Mouse (Mus musculus) c-Kit-positive CD71-positive TER-119-positive erythroid progenitor cells, embryonic 14.5 days (primary cell): Measurements from ENCODE around the gene Anks1b.

ENCODE experiments used
- DNase-seq: peaks from one replicate; pipeline ENCODE4 v3.0.0-alpha.2; 2013; ENCODE audit warnings: low spot score

Anks1b gene

GRCm38 (mm10) chr10:90960374-90960773 lies 1087.1 kb downstream of the Anks1b start:
- DNase-seq, result no peak

- no peak for DNase-seq
Measured at GRCm38 (mm10) chr10:90964511-90964910, 1091.2 kb downstream of the Anks1b start.

GRCm38 (mm10) chr10:90965671-90966315 lies 1092.5 kb downstream of the Anks1b start:
- no peak for DNase-seq

- DNase-seq, result no peak
Measured at GRCm38 (mm10) chr10:90966821-90967220, 1093.5 kb downstream of the Anks1b start.

- no peak for DNase-seq
Measured at GRCm38 (mm10) chr10:90968247-90968646, 1094.9 kb downstream of the Anks1b start.

- no peak for DNase-seq
Measured at GRCm38 (mm10) chr10:90969355-90970174, 1096.3 kb downstream of the Anks1b start.

- no peak for DNase-seq
Measured at GRCm38 (mm10) chr10:90970560-90970959, 1097.3 kb downstream of the Anks1b start.

- DNase-seq, result no peak
Measured at GRCm38 (mm10) chr10:90974084-90974483, 1100.8 kb downstream of the Anks1b start.

- no peak for DNase-seq
Measured at GRCm38 (mm10) chr10:90974491-90974890, 1101.2 kb downstream of the Anks1b start.

- no peak for DNase-seq
Measured at GRCm38 (mm10) chr10:90981811-90982210, 1108.5 kb downstream of the Anks1b start.

GRCm38 (mm10) chr10:90983046-90983445 lies 1109.7 kb downstream of the Anks1b start:
- no peak for DNase-seq

GRCm38 (mm10) chr10:90990340-90990739 lies 1117.0 kb downstream of the Anks1b start:
- DNase-seq, result no peak

- DNase-seq, result no peak
Measured at GRCm38 (mm10) chr10:90992237-90992636, 1118.9 kb downstream of the Anks1b start.

- no peak for DNase-seq
Measured at GRCm38 (mm10) chr10:90993869-90994268, 1120.6 kb downstream of the Anks1b start.

GRCm38 (mm10) chr10:90999899-91000298 lies 1126.6 kb downstream of the Anks1b start:
- no peak for DNase-seq

GRCm38 (mm10) chr10:91001421-91001820 lies 1128.1 kb downstream of the Anks1b start:
- no peak for DNase-seq

- DNase-seq, result no peak
Measured at GRCm38 (mm10) chr10:91005858-91006538, 1132.7 kb downstream of the Anks1b start.
